Mouse (Mus musculus): ENCODE measurements at regions not wholly inside any gene's neighbourhood (a gene's known extent, or its start where the extent isn't known, plus 50 kb on each side); places are given as distances from the start of the nearest gene placed in this dataset.

GRCm38 (mm10) chr1:158052644-158053043 lies 303.5 kb downstream of the Brinp2 start:
- TF ChIP-seq CTCF (IDR thresholded peaks at IDR 0.05; ENCODE audit: low read depth, low read length): no peak
- no peak for TF ChIP-seq GATA1 (IDR thresholded peaks at IDR 0.05; ENCODE audit: borderline replicate concordance, low read length)
